Mouse (Mus musculus): ENCODE measurements around the gene Ltbp1.

- TF ChIP-seq CTCF (IDR thresholded peaks at IDR 0.05; ENCODE audit: extremely low read depth, insufficient read depth, low read length) (no peak), POLR2A (IDR thresholded peaks at IDR 0.05; ENCODE audit: extremely low read depth, insufficient read depth, low read length) (no peak)
Observed at GRCm38 (mm10) chr17:75251094-75251493, 245.7 kb downstream of the Ltbp1 start.
